Mouse (Mus musculus) liver, adult (tissue): ENCODE measurements at regions not wholly inside any gene's neighbourhood (a gene's known extent, or its start where the extent isn't known, plus 50 kb on each side); places are given as distances from the start of the nearest gene placed in this dataset.

Experiments used
- GATA4 ChIP-seq: IDR thresholded peaks from 2 replicates; pipeline ENCODE4 v1.6.1; 2014; ENCODE audit warnings: mild to moderate bottlenecking, low read length; ENCODE audit not compliant: insufficient replicate concordance

DNA sequence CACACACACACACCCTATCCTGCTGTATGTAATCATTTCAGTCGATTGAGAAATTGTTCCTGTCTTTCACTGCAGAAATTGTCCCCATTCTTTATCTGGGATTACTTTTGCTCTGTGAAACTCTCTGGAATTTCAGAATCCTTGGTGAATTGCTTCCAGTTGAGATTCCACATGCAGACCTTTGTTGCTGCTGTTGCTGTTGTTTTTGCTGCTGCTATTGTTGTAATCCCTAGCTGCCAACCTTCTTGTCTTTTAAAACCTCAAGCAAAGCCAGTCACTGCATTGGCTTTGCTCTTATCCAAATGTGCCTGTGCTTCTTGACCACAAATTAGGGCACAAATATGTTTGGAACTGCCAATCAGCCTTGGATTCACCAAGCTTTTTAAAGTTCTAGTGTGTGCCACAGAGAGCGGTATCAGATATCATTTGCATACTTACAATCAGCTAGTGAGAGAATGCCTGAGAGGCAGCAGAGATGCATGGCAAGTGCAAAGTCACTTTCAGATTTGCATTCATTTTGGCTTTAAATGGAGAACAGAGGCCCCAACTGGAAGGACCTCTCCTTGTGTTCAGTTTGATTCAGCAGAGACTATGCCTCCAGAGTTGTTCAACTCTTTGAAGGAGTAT lies 1187.0 kb upstream of the Map3k7 start:
- no peak for TF ChIP-seq GATA4

DNA sequence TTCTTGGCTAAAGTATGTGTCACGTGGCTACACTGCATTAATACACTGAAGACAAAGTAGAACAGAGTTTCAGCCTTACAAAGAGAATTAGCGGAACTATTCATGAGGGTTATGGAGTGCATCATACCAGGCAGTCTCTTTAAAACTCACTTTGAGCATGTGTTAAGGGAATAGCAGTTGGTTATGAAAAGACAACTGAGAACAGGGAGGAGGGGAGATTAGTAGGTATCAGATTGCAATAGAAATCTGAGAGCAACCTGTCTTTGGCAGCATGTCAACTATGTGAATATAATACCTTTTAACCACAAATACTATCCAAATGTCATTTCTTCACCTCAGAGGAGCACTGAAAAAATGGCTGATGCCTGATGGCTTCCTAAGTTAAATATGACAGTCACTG lies 1182.2 kb upstream of the Map3k7 start:
- no peak for TF ChIP-seq GATA4

DNA sequence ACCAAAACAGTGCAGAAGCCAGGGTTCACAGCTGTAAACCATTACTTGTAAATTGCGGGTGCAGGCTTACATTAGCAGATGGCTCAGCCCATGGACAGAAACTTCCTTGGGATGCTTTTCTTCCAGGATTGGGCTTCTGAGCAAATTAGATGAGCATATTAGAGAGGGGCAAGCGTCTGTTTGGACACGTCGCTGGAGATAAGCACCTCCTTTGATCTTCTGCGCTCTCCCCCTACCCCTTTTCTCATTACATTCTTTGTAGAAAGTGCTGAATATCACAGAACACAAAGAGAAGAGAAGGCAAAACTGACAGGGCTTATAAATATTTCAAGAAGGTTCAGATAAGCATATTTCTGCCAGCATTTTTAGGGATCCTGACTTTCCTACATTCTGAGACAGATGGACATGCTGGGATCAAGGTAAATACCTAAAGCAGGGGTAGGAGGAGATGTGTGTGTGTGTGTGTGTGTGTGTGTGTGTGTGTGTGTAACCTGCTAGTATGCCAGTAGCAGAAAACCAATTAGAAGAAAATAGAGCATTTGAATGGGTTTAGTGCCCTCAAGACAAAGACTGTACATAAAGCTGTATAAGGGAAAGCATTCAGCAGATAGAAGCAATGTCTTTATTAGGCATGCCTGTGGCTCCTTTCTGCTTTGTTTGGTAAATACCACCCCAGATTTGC lies 1173.8 kb upstream of the Map3k7 start:
- TF ChIP-seq GATA4: no peak

DNA sequence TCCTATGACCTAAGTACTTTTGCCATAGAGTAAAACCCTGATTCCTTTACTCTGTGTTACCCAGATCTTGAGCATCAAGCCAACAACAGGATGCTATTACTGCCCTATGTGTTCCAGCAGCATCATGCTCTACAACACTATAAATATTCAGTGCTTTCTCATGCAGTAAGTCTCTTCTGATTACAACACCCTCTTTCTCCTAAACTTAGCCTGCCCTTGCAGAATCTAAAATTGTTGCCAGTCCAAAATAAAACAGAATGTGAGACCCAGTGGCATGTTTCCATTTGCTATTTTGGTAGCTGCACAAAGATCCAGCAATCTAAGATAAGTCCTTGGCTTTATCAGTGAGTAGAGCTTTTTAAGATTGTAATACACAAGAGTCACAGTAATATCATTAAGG lies 1154.1 kb upstream of the Map3k7 start:
- TF ChIP-seq GATA4: no peak

DNA sequence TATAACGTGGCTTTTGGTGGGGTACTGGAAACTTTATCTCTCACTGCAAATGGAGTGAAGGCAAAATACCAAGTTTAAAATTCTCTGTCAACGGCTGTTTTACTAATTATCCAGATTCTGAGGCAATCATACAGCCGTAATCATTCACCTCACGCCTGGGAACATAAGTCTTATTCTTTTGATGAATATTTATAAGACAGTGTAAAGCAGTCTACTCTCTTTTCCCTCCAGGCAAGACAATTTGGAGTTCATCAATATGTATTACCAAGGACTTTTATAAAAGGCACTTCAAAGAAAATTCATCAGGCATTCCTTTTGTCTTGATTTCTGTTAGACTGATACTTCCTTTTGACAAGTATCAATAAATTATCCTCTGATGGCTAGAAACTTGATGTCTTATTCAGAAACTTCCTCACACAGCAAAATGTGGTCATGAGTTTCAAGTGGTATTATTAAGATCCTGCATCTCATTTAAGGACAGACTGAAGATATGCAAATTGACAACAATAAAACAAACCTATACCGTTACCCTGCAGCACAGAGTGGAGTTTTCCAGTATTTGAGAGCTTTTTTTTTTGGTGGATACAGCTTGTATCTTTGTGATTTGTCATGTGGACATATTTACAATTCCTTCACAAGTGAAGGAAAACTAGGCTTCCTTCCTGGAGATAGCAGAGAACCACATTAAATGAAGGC lies 1108.4 kb upstream of the Map3k7 start:
- no peak for TF ChIP-seq GATA4

DNA sequence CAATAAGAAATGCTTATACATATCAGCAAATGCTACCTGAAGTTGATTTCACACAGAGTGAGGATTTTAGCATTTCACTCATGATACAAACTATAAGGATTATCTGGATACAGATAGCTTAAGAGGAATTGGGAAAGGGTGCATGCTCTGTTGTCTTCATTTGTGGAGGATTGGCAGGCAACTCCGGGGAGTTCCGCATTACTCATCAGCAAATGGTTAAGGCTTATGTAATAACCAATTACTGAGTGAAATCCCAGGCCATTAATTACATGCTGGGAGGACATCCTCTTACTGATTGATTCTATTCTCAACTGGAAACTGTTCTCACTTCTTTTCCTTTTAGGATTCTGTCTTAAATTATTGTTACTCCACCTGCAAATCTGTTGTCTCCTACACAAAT lies 1058.9 kb upstream of the Map3k7 start:
- no peak for TF ChIP-seq GATA4

DNA sequence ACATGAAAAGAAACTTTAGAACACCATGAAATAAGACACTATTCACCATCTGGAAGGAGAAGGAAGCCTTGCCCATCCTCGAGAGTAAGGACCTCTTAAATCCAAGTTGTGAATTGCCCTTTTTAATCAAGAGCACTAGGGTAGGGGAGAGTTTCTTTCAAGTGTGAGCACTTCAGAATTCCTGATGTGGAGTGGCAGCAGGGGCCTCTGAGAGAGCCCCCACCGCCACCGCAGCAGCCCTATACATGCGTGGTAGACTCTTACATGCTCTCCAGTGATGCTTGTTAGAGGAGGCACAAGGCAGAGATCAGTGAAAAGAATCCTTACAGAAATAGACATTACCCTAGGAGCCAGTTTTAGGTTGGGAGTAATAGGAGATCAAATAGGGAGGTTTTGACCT lies 1041.0 kb upstream of the Map3k7 start:
- no peak for TF ChIP-seq GATA4

DNA sequence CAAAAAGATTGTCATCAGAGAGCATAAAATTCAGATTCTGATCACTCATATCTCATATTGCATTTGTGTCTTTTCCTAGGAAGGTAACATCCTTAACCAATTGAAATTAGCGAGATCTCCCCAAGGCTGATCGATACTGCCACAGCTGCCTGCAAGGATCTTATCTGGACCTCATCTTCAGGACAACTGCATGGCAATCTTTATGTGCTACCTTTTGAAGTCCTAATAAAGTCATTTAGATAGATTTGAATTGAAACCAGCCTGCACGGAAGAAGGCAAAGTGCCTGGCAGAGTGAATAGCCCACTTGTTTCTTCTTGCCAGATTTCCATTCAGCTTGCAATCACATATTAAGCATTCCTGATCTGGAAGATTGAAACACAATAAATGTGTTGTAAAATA lies 1031.5 kb upstream of the Map3k7 start:
- TF ChIP-seq GATA4: no peak

DNA sequence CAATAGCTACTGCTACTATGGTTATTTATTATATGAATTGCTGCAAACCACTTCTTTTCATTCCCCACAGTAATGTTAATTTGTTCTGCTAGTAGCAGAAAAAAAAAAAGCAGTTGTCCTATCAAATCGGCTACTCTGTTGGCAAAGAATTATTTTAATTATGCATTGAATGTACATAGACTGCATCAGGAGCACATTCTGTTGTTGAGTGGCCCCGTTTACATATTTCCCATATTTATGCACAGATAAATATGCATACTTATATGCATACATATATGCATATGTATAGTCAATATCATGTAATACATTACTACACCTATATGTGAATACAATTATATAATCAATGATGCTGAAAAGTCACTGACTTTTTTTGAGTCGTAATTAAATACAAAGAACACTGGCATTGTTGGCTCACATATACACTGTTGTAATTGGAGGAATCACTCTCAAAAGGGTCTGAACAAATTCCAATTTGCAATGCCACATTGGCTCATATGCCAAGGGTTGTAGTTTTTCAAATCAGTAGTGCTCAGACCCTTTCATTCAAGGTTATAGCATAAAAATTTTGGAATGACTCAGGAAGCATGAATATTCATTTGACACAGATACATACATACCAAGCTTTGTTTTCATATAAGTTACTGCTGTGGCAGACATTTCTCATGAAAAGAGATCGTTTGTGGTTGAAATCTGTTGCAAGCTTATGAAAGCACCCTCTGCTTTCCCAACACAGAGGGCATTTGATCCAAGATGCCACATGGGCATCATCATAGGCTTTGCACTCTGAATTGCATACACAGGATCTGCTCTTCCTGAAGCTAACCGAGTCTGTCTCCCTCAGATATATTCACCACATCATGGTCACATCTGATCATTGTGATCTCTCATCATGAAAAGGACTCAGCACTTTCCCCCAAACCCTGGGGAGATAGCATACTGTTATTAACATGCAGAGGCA lies 1030.6 kb upstream of the Map3k7 start:
- TF ChIP-seq GATA4: no peak

DNA sequence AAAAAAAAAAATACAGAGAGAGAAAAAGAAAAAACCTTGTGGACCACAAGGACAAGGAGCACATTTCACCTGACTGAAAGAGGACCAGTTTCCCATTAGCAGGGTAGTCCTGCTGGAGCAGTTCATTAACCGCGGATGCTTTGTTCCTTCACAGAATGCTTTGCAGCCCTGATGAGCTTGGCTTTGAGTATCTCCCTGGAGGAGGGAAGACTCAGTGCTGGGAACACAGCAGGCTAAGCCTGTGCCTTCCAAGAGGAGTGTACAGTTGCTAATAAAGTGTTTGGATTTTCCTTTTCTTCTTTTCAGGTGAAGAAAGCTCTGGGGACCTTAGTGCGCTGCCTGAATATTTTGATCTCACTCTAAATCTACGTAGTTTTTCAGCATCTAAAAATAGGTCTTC lies 980.3 kb upstream of the Map3k7 start:
- TF ChIP-seq GATA4: no peak

DNA sequence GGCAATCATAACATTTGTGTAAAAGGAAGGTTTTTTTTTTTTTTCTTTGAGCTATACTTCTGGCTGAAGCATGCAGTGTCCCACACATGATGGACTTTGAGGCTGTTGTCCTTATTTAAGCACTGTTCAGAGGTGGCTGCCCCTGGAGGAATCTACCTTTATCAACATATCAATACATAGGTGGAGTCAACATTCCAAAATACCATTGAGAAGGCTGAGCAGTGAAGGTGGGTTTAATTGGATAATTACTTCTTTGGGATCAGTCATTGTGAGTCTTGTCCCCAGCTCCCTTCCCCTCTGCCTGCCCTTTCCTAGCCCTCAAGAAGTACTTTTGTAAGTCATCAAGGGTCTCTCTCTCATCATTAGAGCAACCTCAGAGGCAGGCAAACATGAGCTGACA lies 951.9 kb upstream of the Map3k7 start:
- TF ChIP-seq GATA4: no peak

DNA sequence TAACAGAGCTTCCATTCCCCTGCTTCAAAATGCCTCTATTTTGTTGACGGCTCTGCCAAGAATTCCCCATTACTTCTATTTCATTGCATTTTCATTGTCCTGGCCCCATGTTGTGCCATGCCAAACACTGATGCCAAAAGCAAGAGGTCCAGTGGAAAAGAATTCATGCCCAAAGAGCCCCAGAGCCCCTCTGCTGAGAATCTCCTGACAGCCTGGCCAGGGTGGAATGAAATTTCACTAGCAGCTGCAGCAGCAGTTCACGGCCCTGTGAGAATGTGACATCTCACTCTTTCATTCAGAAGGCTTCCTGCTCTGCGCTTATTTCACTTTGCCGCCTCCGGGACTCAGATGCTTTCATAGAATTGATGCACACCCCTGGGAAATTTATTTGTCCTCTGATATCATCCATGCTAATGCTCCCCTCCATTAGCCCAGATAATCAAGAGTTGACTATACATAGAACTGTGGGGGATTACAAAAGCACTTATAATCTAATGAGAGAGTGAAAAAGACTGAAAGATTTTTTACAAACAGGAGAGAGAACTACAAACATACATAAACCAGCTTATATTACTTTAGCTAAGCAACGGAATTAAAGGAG lies 911.7 kb upstream of the Map3k7 start:
- TF ChIP-seq GATA4: no peak

DNA sequence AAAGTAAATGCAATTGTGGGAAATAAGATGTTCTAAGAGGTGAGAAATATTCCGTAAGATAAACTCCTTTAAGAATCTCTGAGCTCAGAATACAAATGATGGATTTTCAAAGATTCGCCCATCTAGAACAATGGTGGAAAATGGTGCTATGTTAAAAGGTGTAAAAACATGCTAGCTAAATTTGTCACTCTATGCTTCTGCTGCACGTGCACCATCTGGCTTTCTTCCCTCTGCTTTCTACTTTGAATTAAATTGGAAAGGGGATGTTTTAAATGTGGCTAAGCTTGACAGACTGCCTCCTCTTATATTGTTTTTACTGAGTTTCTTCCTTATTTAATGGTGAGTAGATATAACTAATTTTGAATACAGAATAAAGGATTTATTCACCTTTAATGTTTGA lies 887.7 kb upstream of the Map3k7 start:
- TF ChIP-seq GATA4: no peak

DNA sequence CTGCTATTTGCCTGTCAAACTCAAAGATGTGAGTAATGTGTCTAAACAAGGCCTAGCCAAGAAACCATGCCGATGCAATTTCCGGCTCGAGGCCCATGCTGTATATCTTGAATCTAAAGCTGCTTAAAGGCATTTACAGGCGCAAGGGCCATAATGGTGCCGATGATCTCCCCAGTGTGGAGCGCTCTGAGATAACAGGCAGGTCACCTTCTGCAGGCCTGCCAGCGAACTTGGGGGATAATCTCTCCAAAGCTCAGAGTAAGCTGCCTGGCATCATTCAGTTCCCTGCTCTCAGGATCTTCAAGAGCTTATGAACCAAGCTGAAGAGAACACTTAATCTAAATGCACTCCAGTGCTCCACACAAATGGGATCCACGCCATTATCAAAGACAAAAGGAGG lies 842.3 kb upstream of the Map3k7 start:
- no peak for TF ChIP-seq GATA4

DNA sequence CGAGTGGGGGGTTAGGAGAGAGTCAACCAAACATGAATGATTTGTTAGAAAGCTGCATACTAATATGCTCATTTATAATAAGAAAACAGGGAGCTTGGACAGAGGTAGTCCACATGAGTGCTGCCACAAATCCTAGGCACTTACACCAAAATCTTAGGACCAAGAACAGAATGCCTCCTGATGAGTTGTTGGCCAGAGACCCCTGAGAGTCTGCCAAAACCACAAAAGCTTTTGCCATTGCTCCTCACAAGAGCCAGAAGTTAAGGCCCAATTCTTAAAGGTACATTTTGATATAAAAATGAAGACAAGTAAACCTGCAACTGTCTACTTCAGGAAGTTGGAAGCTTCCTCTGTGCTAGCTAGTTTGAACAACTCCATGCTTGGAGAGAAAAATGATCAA lies 820.7 kb upstream of the Map3k7 start:
- TF ChIP-seq GATA4: no peak
